Comparison of ENCODE assay signal across 23 mouse cellular contexts in genomic region chr3:30965644-30966043, GRCm38 (mm10). TPM values are rescaled to one million over a fixed set of nuclear protein-coding genes. Genes with fewer than 3 reads are reported as not detected.
DNase-seq lines count a peak whose midpoint lies in the region; ATAC-seq lines count a peak whose summit lies in the region.
"Had no signal": no experiment of that assay in that cellular context is flagged by ENCODE, and none has a peak within 500 bp of the region (broad histone marks: within the 10 kb centered on the region; RNA-seq: fewer than 3 reads in every experiment).

No protein-coding gene starts in this region.

- H3K27ac ChIP-seq in forebrain, embryonic 12.5 days: no peak overlapping the region
- H3K27ac ChIP-seq: embryonic facial prominence, embryonic 10.5 days; gastrocnemius, adult 2 months; heart, embryonic 10.5 days; hindbrain, embryonic 13.5 days; hindbrain, postnatal 0 days had no signal

- peaks cover 43% of the 10 kb centered on the region for H3K36me3 ChIP-seq in forebrain, embryonic 12.5 days (replicated peaks)

- H3K27me3 ChIP-seq in forebrain, embryonic 12.5 days: no peaks in the 10 kb centered on the region
- H3K27me3 ChIP-seq: hindbrain, embryonic 13.5 days had no signal

- no peak for ATAC-seq in forebrain, embryonic 12.5 days (ENCODE audit: low FRiP score)
- ATAC-seq: forebrain, embryonic 14.5 days; hindbrain, postnatal 0 days had no signal

- H3K4me2 ChIP-seq in forebrain, embryonic 12.5 days: no peak overlapping the region
- H3K4me2 ChIP-seq: hindbrain, embryonic 13.5 days had no signal

- DNase-seq in heart, adult 11 months: peak; percentile 70
- no peak for DNase-seq in heart, postnatal 4 days
- peak; percentile 70 for DNase-seq in CD4-positive helper T cell, adult 2 months (ENCODE audit: low read depth, low spot score)
- DNase-seq in T-cell, adult 2 months (ENCODE audit: low spot score): peak; percentile 64
- DNase-seq in naive thymus-derived CD4-positive, alpha-beta T cell, adult 2 months (ENCODE audit: low read depth): peak; percentile 56
- DNase-seq in gastrocnemius, postnatal 4 days (ENCODE audit: low spot score in 2 of 2): no peak
- no peak for DNase-seq in urinary bladder, adult 18-20 months (ENCODE audit: low spot score in 2 of 2)
- DNase-seq: adrenal gland, postnatal 25 days; B cell, adult 2 months; cerebellum, adult 18-20 months; cerebellum, adult 9-11 months; cerebellum, postnatal 36 days; gastrocnemius, adult 2 months; gastrocnemius, postnatal 25 days; heart, adult 18-20 months; heart, postnatal 10 days had no signal

- H3K9me3 ChIP-seq in forebrain, embryonic 12.5 days: 0 out of 2 replicates have a peak, but pooled peaks cover 2% of the 10 kb centered on the region
- H3K9me3 ChIP-seq: G1E; heart, embryonic 10.5 days; hindbrain, embryonic 13.5 days had no signal

- peaks cover 8% of the 10 kb centered on the region for H3K4me1 ChIP-seq in forebrain, embryonic 12.5 days

- no peak overlapping the region for H3K9ac ChIP-seq in forebrain, embryonic 12.5 days
- H3K9ac ChIP-seq: hindbrain, embryonic 13.5 days had no signal

- H3K4me3 ChIP-seq in forebrain, embryonic 12.5 days (replicated peaks): no peak overlapping the region
- H3K4me3 ChIP-seq: embryonic facial prominence, embryonic 10.5 days; gastrocnemius, adult 2 months; heart, embryonic 10.5 days; hindbrain, embryonic 13.5 days had no signal

- WGBS in forebrain, embryonic 12.5 days: 92% methylated on average over 13 of the region's 13 CpGs

RNA-seq across cellular contexts. Expression of gene Phc3, which starts 3.6 kb away (rescaled TPM):
- total RNA-seq in heart, postnatal 4 days (2021): 10 to 100 TPM; 17.6 to 17.8 TPM
- total RNA-seq in gastrocnemius, postnatal 4 days (2021): 10 to 100 TPM; 23.1 to 25.1 TPM
- 6.9 and 7.5 TPM in 2 replicates for polyA plus RNA-seq in forebrain, embryonic 12.5 days (2016; fragmentation: Nextera tagmentation; extraction: Ambion mirVana)

RNA-seq across cellular contexts. Expression of gene Prkci, which starts 29.9 kb away (rescaled TPM):
- 10 to 100 TPM; 23.0 to 26.6 TPM for total RNA-seq in heart, postnatal 4 days (2021)
- total RNA-seq in gastrocnemius, postnatal 4 days (2021): 10 to 100 TPM; 31.9 to 34.7 TPM
- polyA plus RNA-seq in forebrain, embryonic 12.5 days (2016; fragmentation: Nextera tagmentation; extraction: Ambion mirVana): 38.7 and 40.2 TPM in 2 replicates

Comparison
In these comparisons a context has a peak if more than half of its experiments do, and no peak if none do; other contexts are left out.
1. DNase-seq: peak in heart, adult 11 months (single experiment), CD4-positive helper T cell, adult 2 months (single experiment), T-cell, adult 2 months (single experiment) and naive thymus-derived CD4-positive, alpha-beta T cell, adult 2 months (single experiment); none in heart, postnatal 4 days (single experiment), gastrocnemius, postnatal 4 days (0 of 2) and urinary bladder, adult 18-20 months (0 of 2).